Mouse (Mus musculus) kidney, adult 2 months (tissue): Measurements from ENCODE around the gene Tgm5. TPM values are rescaled to one million over a fixed set of nuclear protein-coding genes. Genes with fewer than 3 reads are reported as not detected.
"Not testable (repeated sequence)": the region's sequence is repeated elsewhere in the genome, so short reads cannot be mapped to it uniquely, and the experiment has no call there.

Experiments
- DNase-seq: peaks from one replicate; pipeline ENCODE4 v3.0.0; 2021
- H3K27ac ChIP-seq: fragments of 200-500 bp; 2 replicates; pipeline ENCODE4 v1.5.1; 2012; ENCODE audit warnings: low read depth, low read length, control low read depth, inconsistent platforms; ENCODE audit not compliant: insufficient read depth
- H3K27me3 ChIP-seq: fragments of 200-500 bp; replicated peaks from 2 replicates; pipeline ENCODE4 v1.6.1; 2012; ENCODE audit warnings: mild to moderate bottlenecking, moderate library complexity, low read length, inconsistent platforms; ENCODE audit not compliant: control insufficient read depth, insufficient read depth
- H3K36me3 ChIP-seq: fragments of 200-500 bp; 2 replicates; pipeline ENCODE4 v1.6.1; 2012; ENCODE audit warnings: mild to moderate bottlenecking, moderate library complexity, low read length, inconsistent platforms; ENCODE audit not compliant: control insufficient read depth, insufficient read depth
- H3K4me1 ChIP-seq: fragments of 200-500 bp; 2 replicates; pipeline ENCODE4 v1.6.1; 2011; ENCODE audit warnings: low read length; ENCODE audit not compliant: control insufficient read depth, insufficient read depth
- H3K4me3 ChIP-seq: fragments of 200-500 bp; 2 replicates; pipeline ENCODE4 v1.5.1; 2011; ENCODE audit warnings: mild to moderate bottlenecking, low read depth, low read length, control low read depth; ENCODE audit not compliant: insufficient read depth
- CTCF ChIP-seq: fragments of 200-500 bp; conservative IDR thresholded peaks from 2 replicates; pipeline ENCODE4 v1.5.1; 2011; ENCODE audit warnings: low read depth, mild to moderate bottlenecking, control low read depth, low read length, moderate library complexity, mixed read lengths; ENCODE audit not compliant: insufficient read depth, insufficient read length
- POLR2A ChIP-seq: fragments of 200-500 bp; IDR thresholded peaks from one replicate; pipeline ENCODE4 v1.6.1; 2011; ENCODE audit warnings: low read depth, low read length, control low read depth
- WGBS: fragments of 180-500 bp; shearing (Covaris S2); methylation state at CpG from one replicate; pipeline ENCODE4 v1.1.7; 2018; 5-methylcytosine and 5-hydroxymethylcytosine counted together
- polyA plus RNA-seq: library from polyadenylated mRNA; depleted of rRNA; stranded (reverse); fragments of >200 nt; gene quantifications from 2 replicates; pipeline ENCODE4 v1.2.3, GENCODE M21; 2012; rRNA removed

Tgm5 gene
- polyA plus RNA-seq, 1 experiment, result 0.06 TPM

DNA sequence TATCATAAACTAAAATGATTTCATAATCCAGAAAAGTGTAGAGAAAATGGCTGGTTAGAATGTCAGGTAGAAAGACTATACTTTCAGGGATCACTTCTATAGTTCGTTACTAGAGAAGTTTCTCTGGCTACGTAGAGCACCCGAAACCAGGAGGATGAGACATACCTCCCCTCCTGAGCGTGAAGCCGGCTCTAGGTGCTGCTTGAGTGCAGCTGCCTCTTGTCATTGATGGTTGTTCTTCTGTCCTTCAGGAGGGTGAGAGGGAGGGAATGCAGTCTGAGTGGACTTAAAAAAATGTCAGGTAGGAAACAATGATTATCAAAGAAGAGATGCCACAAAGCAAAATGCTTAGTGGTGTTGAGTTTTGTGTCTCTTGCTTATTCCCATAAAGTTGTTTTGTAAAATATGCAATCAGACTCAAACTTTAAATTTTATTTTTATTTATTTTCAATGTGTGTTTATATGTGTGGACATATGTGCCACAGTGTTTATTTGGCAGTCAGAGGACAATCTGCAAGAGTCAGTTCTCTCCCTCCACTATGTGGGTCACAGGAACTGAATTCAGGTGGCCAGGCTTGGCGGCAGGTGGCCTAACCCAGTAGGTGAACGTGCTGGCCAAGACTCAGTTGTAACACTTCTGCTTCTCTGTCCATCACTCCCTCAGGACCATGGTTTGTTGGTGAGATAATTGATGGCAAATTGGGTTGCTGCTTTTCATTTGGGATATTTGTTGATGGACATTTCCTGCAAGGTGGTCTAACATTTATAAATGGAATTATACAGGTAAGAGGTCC, 81.4 kb downstream of the Tgm5 start:
- no peak for TF ChIP-seq CTCF
- no peak for TF ChIP-seq POLR2A
- Histone ChIP-seq H3K4me1 (peaks cover 3% of the 10 kb centered on the region; the same call in 1 of the 2 replicates), H3K36me3 (no peaks in the 10 kb centered on the region; the same call in 1 of the 2 replicates), H3K4me3 (no peak overlapping the region), H3K27ac (no peak overlapping the region), H3K27me3 (no peaks in the 10 kb centered on the region)
- no peak for DNase-seq
- WGBS, result 88% methylated on average over 7 of the region's 7 CpGs

DNA sequence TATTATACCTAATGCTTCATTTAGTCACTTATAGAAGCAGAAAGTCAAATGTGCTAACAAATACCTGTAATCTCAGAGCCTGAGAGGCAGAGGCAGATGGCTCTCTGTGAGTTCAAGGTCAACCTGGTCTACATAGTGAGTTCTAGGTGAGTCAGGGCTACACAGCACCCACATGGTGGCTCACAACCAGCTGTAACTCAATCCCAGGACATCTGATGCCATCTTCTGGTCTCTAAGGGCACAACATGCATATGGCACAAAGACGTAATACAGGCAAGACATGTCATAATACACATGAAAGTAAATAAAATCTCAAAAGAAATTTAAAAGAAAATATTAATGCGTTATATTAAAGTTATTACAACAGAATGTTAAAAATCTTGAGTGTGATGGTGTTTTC, 82.1 kb downstream of the Tgm5 start:
- H3K4me1 ChIP-seq, result 0 out of 2 replicates have a peak, but pooled peaks cover 3% of the 10 kb centered on the region
- no peaks in the 10 kb centered on the region; the same call in 1 of the 2 replicates for H3K36me3 ChIP-seq
- WGBS, result 89% methylated on average over 2 of the region's 2 CpGs
- no peak overlapping the region for H3K4me3 ChIP-seq
- no peak for DNase-seq
- no peaks in the 10 kb centered on the region for H3K27me3 ChIP-seq
- H3K27ac ChIP-seq, result no peak overlapping the region
- TF ChIP-seq CTCF (peak; percentile 25; the same call in 1 of the 2 replicates), POLR2A (no peak)

DNA sequence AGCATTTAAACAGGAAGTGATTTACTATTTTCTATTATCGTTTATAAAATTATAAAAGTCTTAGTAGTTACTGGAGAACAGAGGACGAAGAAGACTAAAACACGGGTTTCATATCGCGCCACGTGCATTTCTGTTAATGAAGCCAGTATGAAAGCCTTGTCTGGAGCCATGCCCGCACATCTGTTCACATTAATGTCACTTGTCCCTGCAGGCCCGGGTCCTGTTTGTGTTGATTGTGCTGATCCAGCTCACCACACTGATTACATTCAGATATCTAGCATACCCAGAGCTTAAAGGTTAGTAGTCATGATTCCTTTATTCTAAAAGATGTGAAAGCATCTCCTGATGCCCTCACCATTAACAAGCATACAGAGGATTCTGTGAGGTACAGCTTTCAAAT, 86.8 kb downstream of the Tgm5 start:
- Histone ChIP-seq H3K4me3 (no peak overlapping the region), H3K4me1 (no peaks in the 10 kb centered on the region), H3K27ac (no peak overlapping the region), H3K36me3 (no peaks in the 10 kb centered on the region; the same call in 1 of the 2 replicates), H3K27me3 (no peaks in the 10 kb centered on the region)
- no peak for DNase-seq
- TF ChIP-seq POLR2A, result no peak
- no peak for TF ChIP-seq CTCF
- WGBS, result 87% methylated on average over 8 of the region's 8 CpGs

DNA sequence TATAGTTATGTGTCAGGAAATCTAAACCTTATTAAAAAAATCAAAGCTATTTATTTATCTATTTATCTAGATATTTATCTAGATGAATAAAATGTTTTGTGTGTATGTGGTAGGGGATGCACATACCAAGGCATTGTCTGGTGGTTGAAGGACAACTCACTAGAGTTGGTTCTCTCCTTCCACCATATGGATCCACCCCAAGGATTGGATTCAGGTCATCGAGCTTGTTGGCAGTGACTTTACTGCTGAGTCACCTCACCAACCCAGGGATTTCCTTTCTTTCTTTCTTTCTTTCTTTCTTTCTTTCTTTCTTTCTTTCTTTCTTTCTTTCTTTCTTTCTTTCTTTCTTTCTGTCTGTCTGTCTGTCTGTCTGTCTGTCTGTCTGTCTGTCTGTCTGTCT, 89.0 kb downstream of the Tgm5 start:
- 76% methylated on average over 1 of the region's 1 CpGs for WGBS
- not testable (repeated sequence) for H3K27me3 ChIP-seq, DNase-seq, H3K36me3 ChIP-seq, H3K27ac ChIP-seq, H3K4me1 ChIP-seq, H3K4me3 ChIP-seq

Other genes starting within 250 kb of the Tgm5 start
- gene Cdan1, start 235.7 kb downstream of the Tgm5 start, polyA plus RNA-seq, result 14.8 and 18.4 TPM in 2 replicates
- gene Ttbk2, start 235.2 kb downstream of the Tgm5 start, polyA plus RNA-seq, result 2.6 and 2.9 TPM in 2 replicates
- 22.0 and 23.0 TPM in 2 replicates for gene Ubr1, start 115.1 kb downstream of the Tgm5 start, polyA plus RNA-seq
- gene Tmem62, start 108.8 kb downstream of the Tgm5 start, polyA plus RNA-seq, result 9.2 and 10.0 TPM in 2 replicates
- gene Ccndbp1, start 77.4 kb downstream of the Tgm5 start, polyA plus RNA-seq, result 34.5 and 40.7 TPM in 2 replicates
- 0.38 and 0.92 TPM in 2 replicates for gene Epb42, start 48.8 kb downstream of the Tgm5 start, polyA plus RNA-seq
- 0.08 and 0.15 TPM in 2 replicates for gene Tgm7, start 24.0 kb upstream of the Tgm5 start, polyA plus RNA-seq
- gene Adal, start 54.6 kb upstream of the Tgm5 start, polyA plus RNA-seq, result 5.6 and 8.0 TPM in 2 replicates
- gene Lcmt2, start 54.8 kb upstream of the Tgm5 start, polyA plus RNA-seq, result 9.8 and 11.6 TPM in 2 replicates
- gene Tubgcp4, start 84.8 kb upstream of the Tgm5 start, polyA plus RNA-seq, result 25.8 and 29.7 TPM in 2 replicates
- 4.8 and 5.8 TPM in 2 replicates for gene Zscan29, start 85.3 kb upstream of the Tgm5 start, polyA plus RNA-seq
- gene Trp53bp1, start 185.6 kb upstream of the Tgm5 start, polyA plus RNA-seq, result 16.3 and 18.5 TPM in 2 replicates
- gene Map1a, start 203.8 kb upstream of the Tgm5 start, polyA plus RNA-seq, result 1.1 and 1.3 TPM in 2 replicates